Mouse (Mus musculus) cerebellum, postnatal 10 days (tissue): ENCODE measurements at regions not wholly inside any gene's neighbourhood (a gene's known extent, or its start where the extent isn't known, plus 50 kb on each side); places are given as distances from the start of the nearest gene placed in this dataset.

Source experiments
- DNase-seq, 2 experiments: peaks; one replicate each; pipeline ENCODE4 v3.0.0; 2021; ENCODE audit warnings: mixed read lengths in 2 of 2

- no peak for DNase-seq
These were observed 390.1 kb upstream of the Nr2f2 start for GRCm38 (mm10) chr7:70756676-70757075.

- no peak for DNase-seq
These were observed 388.3 kb upstream of the Nr2f2 start for GRCm38 (mm10) chr7:70754826-70755225.

GRCm38 (mm10) chr7:70752802-70753218, 386.3 kb upstream of the Nr2f2 start:
- DNase-seq: no peak

GRCm38 (mm10) chr7:70748884-70749283, 382.3 kb upstream of the Nr2f2 start:
- no peak for DNase-seq

GRCm38 (mm10) chr7:70748345-70748744, 381.8 kb upstream of the Nr2f2 start:
- DNase-seq: no peak

DNA sequence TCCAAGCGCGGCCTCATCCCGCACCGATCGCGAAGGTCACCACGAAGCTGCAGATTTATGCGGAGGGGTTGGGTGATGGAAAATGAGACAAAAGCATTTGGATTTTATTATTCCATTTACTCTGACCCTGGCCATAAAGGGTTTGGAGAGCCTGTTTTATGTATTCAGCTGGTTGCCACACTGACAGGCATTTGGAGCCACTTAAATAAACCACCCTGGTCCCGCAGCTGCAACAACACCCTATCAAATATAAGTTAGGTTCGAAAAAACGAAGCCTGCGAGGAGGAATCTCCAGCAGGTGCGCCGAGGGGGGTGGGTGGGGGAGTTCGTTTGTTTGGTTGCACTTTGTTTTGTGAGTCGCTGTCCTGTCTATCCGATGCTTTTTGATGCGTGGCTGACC, 377.8 kb upstream of the Nr2f2 start:
- no peak for DNase-seq

DNA sequence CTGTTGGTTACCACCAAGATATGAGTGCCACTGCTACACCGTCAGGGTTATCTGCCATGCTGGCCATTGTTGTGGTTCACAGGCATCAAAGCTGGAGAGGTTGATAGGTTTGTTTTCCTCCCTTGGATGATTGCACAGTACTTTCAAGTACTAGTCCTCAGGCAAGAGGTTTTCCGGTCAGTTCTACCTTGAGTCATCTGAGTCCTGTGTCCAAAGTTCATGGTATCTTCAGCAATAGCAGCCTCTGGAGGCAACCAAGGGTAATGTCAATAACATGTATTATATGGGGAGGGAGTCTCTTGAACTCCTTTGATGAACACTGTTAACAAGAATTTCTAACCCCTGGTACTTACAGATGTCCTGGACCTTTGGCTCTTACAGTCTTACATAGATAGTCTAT, 369.1 kb upstream of the Nr2f2 start:
- no peak for DNase-seq

GRCm38 (mm10) chr7:70733501-70733900, 367.0 kb upstream of the Nr2f2 start:
- DNase-seq: no peak

- no peak for DNase-seq
These were observed 363.4 kb upstream of the Nr2f2 start for GRCm38 (mm10) chr7:70729896-70730295.

DNA sequence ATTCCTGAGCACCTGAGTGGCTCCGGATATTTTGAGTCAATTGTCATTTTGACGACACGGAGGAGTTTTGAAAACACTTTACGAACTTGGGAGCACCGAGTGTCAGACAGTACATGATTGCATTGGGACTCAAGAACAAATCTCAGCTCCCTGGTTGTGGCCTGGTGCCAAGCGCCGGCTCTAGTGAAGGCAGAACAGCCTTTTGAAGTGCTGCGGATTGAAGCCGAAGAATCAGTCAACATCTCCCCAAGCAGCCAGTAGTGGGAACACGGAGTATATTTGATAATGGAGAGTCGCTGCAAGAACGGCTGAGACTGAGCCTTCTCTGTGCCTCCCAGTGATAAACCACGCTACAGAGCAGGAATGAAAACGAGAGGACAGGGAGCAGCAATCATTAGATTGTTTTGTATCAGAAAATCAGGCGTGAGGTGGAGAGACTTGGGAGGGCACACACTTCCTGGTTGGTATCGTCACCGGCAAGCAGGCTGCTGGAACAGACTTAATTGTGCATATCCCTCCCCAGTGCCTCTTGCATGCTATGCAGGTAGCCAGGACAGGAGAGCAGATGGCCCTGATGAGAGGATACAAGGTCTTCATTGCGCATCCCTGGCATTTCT, 351.7 kb upstream of the Nr2f2 start:
- peak; percentile 70 to 74 for DNase-seq

DNA sequence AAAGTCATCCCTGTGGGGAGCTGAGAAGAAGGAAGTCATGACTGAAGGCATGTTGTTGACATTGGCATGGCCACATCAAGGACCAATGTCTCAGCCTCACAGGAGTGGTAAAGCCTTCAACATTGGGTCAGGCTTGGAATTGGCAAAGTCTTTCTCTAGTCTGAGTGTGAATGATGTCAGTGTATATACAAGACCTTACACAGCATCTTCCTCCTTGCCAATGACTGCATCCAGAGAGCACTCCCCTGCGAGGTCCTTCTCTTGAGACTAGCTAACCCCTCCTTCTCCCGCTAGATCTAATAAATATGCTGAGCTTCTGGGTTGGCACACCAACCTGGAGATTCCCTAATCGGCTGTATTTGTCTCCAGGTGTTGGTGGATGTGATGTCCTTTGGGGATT, 351.1 kb upstream of the Nr2f2 start:
- no peak for DNase-seq

GRCm38 (mm10) chr7:70716811-70717458, 350.4 kb upstream of the Nr2f2 start:
- DNase-seq: no peak

GRCm38 (mm10) chr7:70712141-70712540, 345.6 kb upstream of the Nr2f2 start:
- DNase-seq: no peak

- no peak for DNase-seq
These were observed 339.7 kb upstream of the Nr2f2 start for GRCm38 (mm10) chr7:70706281-70706680.

- no peak for DNase-seq
These were observed 337.2 kb upstream of the Nr2f2 start for GRCm38 (mm10) chr7:70703784-70704183.

- no peak for DNase-seq
These were observed 333.9 kb upstream of the Nr2f2 start for GRCm38 (mm10) chr7:70700461-70700860.

DNA sequence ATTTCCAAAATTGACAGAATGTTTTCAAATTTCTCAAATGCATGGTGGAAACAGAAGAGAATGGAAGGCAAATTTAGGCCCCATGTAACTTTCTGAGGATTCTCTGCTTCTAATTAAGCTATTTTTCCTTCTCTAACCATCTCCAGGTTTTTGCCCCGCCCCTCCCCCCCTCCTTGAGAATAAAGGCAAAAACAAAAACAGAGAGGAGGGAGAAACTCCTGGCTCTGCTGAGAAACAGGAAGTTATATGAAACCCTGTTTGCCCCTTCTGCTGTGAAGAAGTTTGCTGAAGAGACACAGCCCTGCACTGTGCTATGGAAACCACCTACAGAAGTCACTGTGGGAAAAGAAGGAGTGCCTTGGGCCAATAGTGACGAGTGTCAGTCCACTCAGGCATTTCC, 332.9 kb upstream of the Nr2f2 start:
- no peak for DNase-seq

- no peak for DNase-seq
These were observed 332.5 kb upstream of the Nr2f2 start for GRCm38 (mm10) chr7:70698986-70699385.

DNA sequence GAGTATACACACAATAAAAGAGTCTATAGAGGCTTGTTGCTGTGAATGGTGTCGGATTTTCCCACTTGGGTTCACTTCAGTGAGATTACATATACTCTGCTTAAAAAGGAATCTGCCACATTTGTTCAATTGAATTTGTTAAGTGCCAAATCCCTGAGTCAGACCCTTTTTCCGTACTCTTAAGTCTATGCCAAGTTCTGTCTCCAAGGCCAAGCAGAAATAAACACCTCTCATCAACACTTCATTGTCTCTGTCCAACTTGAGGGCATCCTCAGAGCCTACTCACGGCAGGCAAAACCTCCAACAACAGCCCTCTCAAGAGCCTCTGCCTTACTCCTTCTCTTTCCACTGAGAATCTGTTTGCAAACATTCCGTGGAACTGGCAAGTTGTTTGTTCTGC, 325.6 kb upstream of the Nr2f2 start:
- no peak for DNase-seq

- DNase-seq: no peak
These were observed 324.3 kb upstream of the Nr2f2 start for GRCm38 (mm10) chr7:70690845-70691244.

DNA sequence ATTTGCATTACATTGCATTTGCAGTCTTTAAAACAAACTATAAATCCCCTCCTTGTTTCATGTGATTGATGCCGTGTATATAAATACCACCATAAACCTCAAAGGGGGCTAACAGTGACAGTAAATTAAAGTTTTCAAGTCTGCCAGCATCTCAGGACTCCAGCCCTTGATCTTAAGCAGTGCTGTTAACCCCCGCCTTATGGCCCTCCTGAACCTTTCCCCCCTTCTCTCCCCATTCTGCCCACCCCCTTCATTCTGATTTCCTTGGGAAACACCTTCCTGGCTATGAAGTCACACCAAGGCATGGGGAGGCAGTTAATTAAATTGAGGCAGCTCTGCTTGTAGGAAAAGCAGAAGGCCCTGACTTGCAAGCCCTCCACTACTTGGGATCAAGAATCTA, 302.5 kb upstream of the Nr2f2 start:
- DNase-seq: no peak

DNA sequence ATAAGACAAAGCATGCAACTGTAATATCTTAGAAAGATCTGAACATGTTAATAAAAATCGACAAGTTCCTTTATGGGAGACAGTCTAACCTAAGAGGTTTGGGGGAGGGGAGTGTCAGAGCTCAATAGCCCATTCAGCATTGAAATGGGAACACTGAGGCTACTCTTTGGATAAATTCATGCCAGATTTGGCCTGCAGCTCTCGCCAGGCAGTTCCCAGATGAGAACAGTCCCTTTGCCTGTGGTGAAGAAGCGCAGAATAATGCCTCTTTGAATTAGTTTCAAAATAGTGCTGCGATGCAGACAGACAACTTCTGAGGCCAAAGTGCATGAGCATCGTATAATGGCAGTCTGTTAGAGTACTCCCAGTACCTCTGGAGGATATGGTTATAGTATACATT, 293.6 kb upstream of the Nr2f2 start:
- DNase-seq: peak; percentile 16 to 29

- DNase-seq: no peak
These were observed 283.3 kb upstream of the Nr2f2 start for GRCm38 (mm10) chr7:70649760-70650377.

GRCm38 (mm10) chr7:70646801-70647200, 280.3 kb upstream of the Nr2f2 start:
- DNase-seq: peak in 1 of 2 experiments; percentile 7
